Mouse (Mus musculus) left cerebral cortex, postnatal 36 days (tissue): ENCODE data around the gene Fcgrt. TPM values are rescaled to one million over a fixed set of nuclear protein-coding genes. Genes with fewer than 3 reads are reported as not detected.
"Not testable (repeated sequence)": the region's sequence is repeated elsewhere in the genome, so short reads cannot be mapped to it uniquely, and the experiment has no call there.

Experiments
- DNase-seq, 2 experiments: peaks; one replicate each; pipeline ENCODE4 v3.0.0; 2021 to 2022; ENCODE audit warnings: low spot score in 2 of 2, mixed read lengths in 1 of 2
- intact Hi-C: fragments of 180-260 bp; cut with DNase I; formaldehyde crosslinking; loops from one replicate; pipeline ENCODE4 v1.15.1; 2025
- total RNA-seq, 2 experiments: library from RNA; stranded (reverse); gene quantifications; 2 replicates each; pipeline ENCODE4 v1.2.3; 2021

Fcgrt gene
- total RNA-seq, 2 experiments from 2014 or later: 22.3 to 22.7 TPM

DNA sequence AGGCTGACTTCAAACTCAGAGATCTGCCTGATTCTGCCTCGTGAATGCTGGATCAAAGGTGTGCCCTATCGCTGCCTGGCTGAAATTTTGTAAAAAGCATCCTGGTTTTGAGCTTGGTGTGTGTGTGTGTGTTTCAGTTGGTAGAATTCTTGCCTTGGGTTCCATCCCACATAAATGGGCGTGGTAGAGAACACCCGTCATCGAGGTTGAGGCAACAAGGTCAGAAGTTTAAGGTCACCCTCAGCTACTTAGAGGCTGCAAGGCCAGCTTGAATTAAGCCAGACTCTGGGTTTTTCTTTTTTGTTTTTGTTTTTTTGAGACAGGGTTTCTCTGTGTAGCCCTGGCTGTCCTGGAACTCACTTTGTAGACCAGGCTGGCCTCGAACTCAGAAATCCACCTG lies 14.7 kb upstream of the Fcgrt start:
- DNase-seq: no peak
- intact Hi-C loops: no loop called here

DNA sequence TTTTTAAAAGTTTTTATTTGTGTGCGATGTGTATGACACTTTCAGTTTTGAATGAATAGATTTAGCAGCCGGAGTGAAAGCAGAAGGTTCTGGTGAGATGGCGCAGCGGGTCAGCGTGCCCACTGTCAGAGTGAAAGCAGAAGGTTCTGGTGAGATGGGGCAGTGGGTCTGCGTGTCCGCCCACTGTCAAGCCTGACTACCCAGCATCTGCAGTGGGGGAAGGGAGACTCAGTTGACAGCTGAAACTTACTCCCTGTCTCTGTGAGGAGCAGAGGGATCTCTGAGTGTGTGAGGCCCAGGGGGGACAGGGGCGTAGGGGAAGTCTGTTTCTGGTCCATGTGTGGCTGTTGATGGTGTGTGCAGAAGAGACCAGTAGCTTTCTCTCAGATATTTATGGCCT lies 13.9 kb upstream of the Fcgrt start:
- intact Hi-C loops: no loop called here
- DNase-seq: no peak

DNA sequence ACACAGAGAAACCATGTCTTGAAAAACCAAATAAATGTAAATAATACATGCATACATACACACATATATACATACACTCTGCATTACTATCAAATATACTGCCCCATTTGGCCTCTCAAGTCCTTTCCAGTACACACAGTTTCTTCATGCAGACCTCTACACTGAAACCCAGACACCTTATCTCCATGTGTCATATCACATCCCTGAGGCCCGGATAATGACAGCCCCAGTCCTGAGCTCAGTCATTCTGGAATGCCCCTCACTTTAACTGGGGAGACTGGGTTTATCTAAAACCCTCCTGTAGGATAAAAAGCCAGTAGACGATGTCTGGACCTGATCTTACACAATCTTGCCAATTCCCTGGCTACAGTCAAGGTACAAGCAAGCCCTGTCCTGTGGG lies 9.8 kb upstream of the Fcgrt start:
- no peak for DNase-seq
- intact Hi-C loops: no loop called here

DNA sequence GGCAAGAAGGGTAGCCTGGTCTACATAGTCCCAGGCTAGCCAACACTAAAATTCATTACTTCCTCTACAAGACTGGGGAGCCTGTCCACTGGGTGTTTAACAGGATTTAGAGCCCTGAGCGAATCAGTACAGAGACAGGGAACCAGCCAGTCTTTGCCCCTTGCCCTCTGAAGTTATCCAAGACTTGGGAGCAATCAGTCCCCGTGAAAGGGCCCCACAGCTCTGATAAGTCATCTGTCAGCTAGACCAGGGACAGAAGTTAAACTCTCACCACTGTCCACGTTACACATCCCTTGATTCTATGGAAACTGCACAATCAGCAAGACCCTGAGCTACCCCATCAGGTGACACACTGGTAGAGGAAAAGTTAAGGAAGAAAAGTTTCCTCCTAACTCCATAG lies 8.9 kb upstream of the Fcgrt start:
- intact Hi-C loops: no loop called here
- no peak for DNase-seq

DNA sequence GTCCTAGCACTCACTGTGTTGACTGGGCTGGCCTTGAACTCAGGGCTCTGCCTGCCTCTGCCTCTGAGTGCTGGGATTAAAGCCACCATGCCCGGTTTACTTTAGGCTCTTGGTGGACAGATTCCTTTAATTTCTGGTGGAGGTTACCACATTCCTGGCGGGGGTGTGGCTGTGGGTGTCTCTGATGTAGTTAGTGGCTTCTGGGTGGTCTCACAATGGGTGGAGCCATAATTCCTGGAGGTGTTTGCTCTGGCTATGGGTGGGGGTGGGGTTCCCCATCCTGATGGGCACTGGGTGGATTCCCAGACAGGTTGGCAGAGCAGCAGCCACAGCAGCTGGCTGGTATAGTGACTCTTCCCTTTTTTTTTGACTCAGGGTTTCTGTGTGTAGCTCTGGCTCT lies 8.3 kb upstream of the Fcgrt start:
- intact Hi-C loops: no loop called here
- no peak for DNase-seq

DNA sequence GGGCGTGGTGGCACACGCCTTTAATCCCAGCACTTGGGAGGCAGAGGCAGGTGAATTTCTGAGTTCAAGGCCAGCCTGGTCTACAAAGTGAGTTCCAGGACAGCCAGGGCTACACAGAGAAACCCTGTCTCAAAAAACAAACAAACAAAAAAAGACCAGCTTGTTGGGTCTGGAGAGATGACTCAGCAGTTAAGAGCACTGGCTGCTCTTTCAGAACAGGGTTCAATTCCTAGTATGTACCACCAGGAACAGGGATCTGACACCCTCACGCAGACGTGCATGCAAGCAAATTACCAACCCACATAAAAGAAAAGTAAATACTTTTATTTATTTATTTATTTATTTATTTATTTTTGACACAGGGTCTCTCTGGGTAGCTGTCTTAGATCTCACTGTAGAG lies 6.4 kb upstream of the Fcgrt start:
- intact Hi-C loops, DNase-seq: not testable (repeated sequence)

DNA sequence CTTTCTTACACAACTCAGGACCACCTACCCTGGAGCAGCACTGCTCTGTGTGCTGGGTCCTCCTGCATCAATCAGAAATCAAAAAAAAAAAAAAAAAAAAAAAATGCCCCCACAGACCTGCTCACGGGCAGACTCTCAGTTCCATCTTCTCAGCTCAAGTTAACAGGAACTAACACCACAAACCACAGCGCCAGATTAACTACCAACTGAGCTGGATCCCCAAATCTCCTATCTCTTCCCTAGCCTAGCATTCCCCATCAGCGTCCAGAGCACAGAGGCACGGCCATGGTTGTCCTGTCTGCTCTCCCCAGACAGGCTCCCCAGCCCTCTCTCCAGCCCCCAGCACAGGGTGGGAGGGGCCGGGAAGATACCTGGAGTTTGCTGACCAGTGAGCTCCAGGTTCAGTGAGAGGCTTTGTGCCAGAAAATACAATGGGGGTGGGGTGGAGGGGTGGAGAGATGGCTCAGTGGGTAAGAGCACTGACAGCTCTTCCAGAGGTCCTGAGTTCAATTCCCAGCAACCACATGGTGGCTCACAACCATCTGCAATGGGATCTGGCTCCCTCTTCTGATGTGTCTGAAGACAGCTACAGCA lies 3.5 kb upstream of the Fcgrt start:
- DNase-seq: no peak
- intact Hi-C loops: no loop called here

DNA sequence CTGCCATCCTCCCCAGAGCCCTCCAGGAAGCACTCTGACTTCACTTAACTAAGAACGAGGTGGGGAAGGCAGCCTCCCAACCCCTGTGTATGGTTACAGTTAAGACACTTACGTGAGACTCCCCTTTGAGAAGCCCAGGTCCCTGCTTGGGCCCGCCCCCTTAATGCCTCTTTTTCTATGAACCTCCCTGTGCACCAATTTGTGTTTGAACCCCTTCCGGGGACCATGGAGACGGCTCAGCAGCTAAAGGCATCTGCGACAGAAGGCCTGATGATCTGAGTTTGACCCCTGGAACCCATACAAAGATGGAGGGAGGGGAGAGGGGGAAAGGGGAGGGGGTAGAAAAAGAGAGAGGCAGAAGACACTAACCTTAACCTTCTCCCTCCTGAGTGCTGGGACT lies 2.8 kb upstream of the Fcgrt start:
- intact Hi-C loops: no loop called here
- DNase-seq: no peak

DNA sequence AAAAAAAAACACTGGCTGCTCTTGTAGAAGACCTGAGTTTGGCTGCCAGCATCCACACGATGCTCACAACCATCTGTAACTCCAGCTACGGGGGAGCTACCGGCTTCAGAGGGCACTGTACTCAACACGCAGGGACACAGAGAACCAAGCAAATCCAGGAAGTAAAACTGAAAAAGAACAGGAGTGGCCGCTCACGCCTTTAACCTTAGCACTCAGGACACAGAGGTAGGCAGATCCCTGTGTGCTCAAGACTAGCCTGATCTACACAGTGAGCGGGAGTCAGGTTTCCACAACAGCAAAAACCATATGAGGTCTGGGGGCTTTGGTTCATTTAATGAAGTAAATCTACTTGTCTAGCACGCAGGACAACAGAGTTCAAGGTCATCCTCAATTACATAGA lies 1.8 kb upstream of the Fcgrt start:
- intact Hi-C loops: no loop called here
- no peak for DNase-seq

DNA sequence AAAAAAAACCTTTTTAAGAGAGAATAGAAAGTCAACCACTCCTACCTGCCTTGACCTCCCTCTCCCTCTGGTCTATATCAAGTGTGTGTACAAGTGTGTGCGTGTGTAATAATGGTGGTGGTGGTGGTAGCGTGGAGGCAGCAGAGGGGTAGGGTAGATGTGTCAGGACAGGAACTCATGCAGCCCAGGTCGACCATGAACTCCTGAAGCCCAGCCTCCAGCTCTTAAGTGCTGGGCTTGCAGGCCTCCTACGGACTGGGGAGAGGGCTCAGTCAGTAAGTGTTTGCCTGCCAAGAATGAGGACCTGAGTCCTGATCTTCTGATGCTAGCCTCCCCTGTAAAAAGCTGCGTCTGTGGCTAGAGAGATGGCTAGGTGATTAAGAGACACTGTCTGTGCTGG lies 1.3 kb upstream of the Fcgrt start:
- intact Hi-C loops: no loop called here
- no peak for DNase-seq

DNA sequence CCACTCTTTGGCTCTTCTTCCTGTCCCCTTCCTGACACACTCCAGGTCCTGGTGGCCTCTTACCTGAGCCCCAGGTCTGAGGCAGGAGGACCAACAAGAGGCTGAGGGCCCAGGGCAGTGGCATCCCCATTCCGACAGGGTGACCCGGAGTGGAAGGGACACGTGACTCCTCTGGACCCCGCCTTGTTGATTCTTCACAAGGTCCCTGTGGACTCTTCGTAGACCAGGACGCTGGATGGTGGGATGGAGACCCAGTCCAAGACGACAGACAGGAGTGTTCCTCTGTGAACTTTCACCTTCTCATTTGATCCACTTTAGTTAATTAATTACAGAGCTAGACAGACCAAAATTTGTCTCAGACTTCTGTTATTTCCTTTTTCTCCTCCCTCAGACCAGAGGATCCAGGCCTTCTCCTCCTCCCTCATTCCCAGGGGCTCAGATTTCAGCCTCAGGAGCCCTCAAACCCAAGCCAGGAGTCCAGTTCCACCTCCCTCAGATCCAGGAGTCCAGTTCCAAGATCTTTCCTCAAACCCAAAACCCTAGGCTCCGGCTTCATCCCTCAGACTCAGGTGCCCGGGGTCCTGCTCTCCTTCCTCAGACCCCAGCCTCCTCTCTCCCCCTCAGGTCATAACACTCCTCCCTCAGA lies 588 bp downstream of the Fcgrt start:
- intact Hi-C loops: no loop called here
- no peak for DNase-seq

DNA sequence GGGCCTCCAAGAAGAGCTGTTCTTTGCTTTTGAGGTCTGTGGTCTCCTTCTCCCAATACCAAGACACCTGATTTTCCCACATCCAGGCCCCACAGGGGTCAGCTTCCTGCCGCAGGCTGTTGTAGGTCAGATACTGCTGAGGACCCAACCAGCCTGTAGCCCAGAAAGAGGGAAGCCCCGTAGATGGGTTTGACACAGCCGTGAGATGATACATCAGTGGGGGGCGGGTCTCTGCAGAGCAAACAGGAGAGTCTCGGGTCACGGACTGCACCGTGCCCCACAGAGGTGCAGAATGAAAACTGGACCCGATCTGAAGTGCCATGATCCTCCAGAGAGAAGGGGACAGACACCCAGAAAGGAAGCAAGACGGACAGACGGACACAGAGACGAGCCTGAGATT lies 1.2 kb downstream of the Fcgrt start:
- intact Hi-C loops: no loop called here
- DNase-seq: no peak

DNA sequence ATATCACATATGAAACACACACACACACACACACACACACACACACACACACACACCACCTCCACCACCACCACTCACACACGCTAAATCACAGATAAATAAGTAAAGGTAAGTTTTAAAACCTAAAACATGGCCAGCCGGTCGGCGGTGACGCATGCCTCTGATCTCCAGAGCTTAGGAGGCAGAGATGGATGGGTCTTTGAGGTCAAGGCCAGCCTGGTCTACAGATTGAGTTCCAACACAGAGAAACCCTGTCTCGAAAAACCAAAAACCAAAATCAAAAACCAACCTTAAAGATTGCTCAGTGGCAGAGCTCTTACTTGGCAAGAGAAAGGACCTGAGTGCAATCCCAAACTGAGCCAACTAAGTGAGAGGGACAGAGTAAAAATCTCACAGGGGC lies 3.6 kb downstream of the Fcgrt start:
- intact Hi-C loops: no loop called here
- DNase-seq: no peak

DNA sequence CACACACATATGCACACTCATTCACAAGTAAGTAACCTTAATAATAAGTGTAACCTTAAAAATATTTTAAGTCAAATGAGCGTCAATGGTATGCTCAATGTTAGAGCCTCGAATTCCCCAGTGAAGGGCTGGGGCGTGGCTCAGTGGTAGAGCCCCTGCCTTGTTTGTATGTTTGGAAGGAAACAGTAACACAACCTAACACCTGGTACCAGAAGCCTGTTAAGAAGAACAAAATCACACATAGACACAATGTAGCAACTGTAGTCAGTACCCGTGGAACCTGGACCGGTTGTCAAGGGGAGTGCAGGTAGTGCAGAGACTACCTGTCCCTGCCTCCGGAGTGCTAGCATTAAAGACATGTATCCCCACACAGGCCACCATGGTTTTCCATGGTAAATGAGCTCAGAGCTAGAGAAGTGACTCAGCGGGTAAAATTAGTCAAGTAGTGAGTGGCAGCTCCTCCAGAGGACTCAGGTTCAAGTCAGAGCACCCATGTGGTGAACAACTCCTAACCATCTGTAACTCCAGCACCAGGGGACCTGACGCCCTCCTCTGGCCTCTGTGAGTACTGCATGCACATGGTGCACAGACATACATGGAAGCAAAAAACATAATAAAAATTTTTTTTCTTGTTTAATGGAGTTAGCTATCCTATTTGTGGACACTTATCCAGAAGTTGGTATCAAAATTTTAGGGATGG lies 5.0 kb downstream of the Fcgrt start:
- no peak for DNase-seq
- intact Hi-C loops: no loop called here

DNA sequence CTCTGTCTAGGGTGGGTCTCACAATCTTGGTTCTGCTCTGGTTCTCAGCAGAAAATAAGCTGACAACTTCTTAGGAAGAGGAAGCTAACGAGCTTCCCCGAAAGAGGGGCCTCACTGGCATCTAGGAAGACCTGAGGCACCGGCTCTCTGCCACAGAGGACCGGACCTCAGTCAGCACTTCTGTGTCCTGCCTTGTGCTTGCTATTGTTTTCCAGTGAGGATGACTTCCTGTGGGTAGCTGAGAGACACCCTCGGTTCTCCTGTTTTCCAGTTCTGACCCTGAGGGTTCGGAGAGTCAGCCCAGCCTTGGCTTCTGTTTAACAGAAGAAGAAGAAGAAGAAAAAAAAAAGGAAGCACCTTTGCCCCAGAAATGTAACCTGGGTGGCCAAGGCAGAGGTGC lies 6.2 kb downstream of the Fcgrt start:
- DNase-seq: no peak
- intact Hi-C loops: no loop called here

DNA sequence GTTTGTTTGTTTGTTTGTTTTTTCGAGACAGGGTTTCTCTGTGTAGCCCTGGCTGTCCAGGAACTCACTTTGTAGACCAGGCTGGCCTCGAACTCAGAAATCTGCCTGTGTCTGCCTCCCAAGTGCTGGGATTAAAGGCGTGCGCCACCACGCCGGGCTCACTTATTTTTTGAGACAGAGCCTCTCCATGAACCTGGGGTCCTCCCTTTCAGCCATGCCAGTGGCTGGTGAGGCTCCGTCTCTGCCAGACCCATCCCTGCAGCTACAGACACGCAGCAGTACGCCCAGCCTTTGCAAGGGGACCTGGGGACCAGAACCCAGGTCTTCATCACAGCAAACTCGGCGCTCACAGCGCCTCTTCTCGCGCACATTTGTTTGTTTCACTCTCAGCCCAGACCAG lies 7.7 kb downstream of the Fcgrt start:
- intact Hi-C loops, DNase-seq: not testable (repeated sequence)

DNA sequence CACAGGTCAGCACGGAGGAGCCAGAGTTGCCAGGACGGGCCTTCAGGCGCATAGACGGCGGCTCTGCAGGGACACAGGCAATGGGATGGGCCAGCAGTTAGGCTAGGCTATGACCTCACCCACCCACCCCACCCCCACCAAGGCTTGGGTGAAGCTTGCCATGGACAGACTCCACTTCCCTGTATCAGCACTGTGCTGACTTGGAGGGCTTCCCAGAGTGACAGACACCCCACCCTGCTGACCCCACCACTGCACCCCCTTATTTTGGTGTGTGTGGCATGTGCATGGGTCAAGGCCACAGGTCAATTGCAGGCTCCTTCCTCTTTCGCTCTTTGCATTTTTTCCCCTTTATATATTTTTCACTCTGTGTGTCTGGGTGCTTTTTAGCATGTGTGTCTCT lies 8.3 kb downstream of the Fcgrt start:
- intact Hi-C loops: no loop called here
- no peak for DNase-seq

DNA sequence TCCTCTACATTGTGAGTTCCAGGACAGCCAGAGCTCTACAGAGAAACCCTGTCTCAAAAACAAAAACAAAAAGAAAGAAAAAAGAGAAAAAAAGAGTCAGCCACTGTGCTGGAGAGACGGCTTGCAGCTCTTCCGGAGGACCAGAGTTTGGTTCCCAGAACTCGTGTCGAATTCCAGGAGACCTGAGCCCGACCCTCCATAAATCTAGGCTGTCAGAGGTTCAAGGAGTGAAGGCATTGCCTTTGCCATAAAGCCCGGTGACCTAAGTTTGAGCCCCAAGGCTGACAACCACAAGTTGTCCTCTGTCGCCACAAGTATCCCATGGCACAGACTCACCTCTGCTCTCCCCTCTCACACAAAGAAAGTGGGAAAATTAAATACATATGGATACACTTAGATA lies 9.5 kb downstream of the Fcgrt start:
- intact Hi-C loops: no loop called here
- no peak for DNase-seq

DNA sequence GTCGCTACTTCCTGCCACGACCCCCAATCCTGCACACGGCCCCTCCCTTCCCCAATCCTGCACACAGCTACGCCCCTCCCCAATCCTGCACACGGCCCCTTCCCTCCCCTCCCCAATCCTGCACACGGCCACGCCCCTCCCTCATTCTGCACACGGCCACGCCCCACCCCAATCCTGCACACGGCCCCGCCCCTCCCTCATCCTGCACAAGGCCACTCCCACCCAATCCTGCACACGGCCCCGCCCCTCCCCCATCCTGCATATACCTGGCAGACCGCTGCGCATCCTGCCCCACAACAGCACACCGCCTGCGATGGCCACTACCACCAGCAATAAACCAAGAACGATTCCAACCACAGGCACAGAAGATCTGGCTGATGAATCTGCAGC lies 10.1 kb downstream of the Fcgrt start:
- DNase-seq: no peak
- intact Hi-C loops: no loop called here

DNA sequence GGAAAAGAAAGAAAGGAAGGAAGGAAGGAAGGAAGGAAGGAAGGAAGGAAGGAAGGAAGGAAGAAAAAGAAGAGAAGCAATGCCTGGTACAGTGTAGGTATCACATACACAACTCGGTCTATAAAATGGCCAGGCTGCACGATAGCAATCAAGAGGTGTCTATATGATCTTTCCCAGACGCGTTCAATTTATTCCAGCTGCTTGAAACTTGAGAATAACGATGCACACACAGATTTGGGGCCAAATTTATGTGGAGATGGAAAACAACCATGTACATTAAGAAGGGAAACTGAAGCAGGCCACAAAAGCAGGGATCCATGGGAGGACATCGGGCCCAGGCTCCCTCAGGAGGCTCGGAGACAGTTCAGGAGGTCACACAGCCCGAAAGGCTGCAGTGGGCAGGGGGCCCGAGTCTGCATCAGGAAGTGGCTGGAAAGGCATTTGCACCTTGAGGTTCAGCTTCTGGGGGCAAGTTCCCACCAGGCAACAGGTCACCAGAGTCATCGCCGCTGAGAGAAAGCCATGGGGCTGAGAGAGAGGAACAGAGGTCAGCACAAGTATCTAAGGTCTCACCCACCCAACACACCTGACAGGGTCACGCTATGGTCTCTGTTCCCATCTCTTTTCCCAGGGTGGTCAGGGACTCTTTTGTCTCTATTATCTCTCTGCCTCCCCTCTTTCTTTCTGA lies 10.7 kb downstream of the Fcgrt start:
- intact Hi-C loops: no loop called here
- no peak for DNase-seq

DNA sequence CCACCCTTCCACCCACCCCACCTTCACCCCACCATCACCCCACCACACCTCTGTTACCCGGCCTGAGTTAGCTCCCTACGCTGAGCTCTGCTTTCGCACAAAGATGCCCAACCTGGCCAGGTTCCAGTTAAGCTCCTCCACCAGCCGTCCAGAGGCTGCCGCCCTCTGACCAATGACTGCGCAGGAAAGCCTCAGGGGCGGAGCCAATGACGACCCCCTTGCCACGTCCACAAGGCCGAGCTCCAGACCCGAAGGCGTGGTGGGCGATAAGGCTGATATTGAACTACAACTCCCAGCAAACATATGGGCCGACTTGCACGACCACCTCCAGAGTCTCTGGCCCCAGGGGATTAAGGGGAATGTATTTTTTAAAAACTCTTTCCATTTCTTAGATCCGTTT lies 11.6 kb downstream of the Fcgrt start, which contains the start of gene Rcn3:
Gene Rcn3 (minus strand): TSS at position 174 of the 400 bp plus-strand sequence.
- intact Hi-C loops: no loop called here

More for the DNA sequence above, 11.6 kb downstream of the Fcgrt start, which contains the start of gene Rcn3:
- peak in 1 of 2 experiments; percentile 25 for DNase-seq
